Mouse (Mus musculus): ENCODE measurements around the gene Phactr3. TPM values are rescaled to one million over a fixed set of nuclear protein-coding genes. Genes with fewer than 3 reads are reported as not detected.
A peak's percentile ranks its signal among the peaks of the same experiment; 100 is the strongest.

The Phactr3 gene
- polyA plus RNA-seq, 1 experiment from 2014 or later, result 0.39 TPM

DNA sequence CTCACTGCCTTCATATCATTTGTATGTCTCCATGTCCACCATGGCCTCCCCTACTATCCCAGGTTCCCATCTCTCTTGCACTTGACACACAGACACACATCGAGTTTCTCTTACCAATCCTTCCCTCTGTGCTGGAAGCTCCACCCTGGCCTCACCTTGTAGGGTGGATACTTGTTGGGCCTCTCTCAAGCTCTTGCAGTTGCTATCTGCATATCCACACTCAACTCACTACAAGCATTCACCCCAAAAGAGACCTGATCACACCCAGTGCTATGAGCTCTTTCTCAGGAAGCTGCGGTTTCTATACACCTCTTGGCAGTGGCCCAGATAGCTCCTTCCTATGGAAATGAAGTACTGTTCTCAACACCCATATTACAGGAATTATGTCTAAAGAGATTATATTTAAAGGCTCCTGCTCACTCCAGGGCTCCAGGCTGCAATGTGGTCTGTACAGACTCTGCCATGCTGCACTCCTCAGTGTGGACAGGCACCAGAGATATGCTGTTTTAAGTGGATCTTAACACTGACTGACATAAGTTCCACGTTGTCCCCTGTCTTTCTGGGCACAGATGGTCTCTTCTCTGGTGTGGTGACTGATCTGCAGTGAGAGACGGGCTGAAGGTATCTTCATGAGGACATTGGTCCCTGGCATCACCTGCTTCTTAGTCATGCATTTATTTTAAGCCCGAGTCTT is 100.8 kb downstream of the Phactr3 start:
- Histone ChIP-seq H3K4me1 (replicated peaks; ENCODE audit: insufficient read depth, low read length) (no peaks in the 10 kb centered on the region), H3K9me3 (replicated peaks; ENCODE audit: low read length) (no peaks in the 10 kb centered on the region), H3K4me2 (ENCODE audit: low read length) (no peak overlapping the region), H3K9ac (ENCODE audit: low read depth, low read length) (no peak overlapping the region), H3K36me3 (ENCODE audit: insufficient read depth, low read length) (no peaks in the 10 kb centered on the region), H3K4me3 (replicated peaks; ENCODE audit: low read depth, low read length) (no peak overlapping the region), H3K27ac (no peak overlapping the region), H3K27me3 (ENCODE audit: insufficient read depth, low read length) (no peaks in the 10 kb centered on the region)
- TF ChIP-seq CTCF (IDR thresholded peaks at IDR 0.05; ENCODE audit: low read depth), result no peak
- DNase-seq (ENCODE audit: low spot score), result no peak
- ATAC-seq (replicated peaks; ENCODE audit: low FRiP score, low read depth), result no peak
- 72% methylated on average over 5 of the region's 5 CpGs for WGBS

DNA sequence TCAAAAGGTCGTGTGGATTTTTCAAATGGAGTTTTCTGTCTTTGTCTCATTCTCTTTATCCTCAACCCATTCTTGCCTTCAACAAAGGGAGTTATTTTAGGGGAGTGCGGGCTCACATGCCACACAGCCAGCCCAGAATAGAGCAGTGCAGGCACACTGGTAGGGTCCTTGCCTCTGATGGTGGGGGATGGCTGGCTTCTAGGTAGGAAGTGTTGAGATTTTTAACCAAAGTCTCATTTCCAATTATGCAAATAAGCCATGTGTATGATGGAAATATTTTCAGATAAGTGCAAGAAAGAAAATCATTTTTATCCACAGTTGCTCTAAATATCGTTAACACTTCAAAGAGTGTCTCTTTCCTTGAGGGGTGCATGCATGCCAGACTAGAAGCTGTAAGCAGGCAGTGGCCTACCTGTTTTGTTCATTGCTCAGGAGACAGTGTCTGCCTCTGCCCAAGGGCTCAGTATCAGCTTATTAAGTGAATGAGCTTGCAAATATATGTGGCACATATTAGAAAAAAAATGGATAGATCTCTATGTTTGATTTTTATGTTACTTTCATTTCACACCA is 101.5 kb downstream of the Phactr3 start:
- H3K9ac ChIP-seq (ENCODE audit: low read depth, low read length), result no peak overlapping the region
- H3K4me1 ChIP-seq (replicated peaks; ENCODE audit: insufficient read depth, low read length), result no peaks in the 10 kb centered on the region
- DNase-seq (ENCODE audit: low spot score), result no peak
- H3K27me3 ChIP-seq (ENCODE audit: insufficient read depth, low read length), result no peaks in the 10 kb centered on the region
- no peaks in the 10 kb centered on the region for H3K9me3 ChIP-seq (replicated peaks; ENCODE audit: low read length)
- WGBS, result 84% methylated on average over 3 of the region's 3 CpGs
- no peak for TF ChIP-seq CTCF (IDR thresholded peaks at IDR 0.05; ENCODE audit: low read depth)
- ATAC-seq (replicated peaks; ENCODE audit: low FRiP score, low read depth), result no peak
- H3K27ac ChIP-seq, result no peak overlapping the region
- no peak overlapping the region for H3K4me3 ChIP-seq (replicated peaks; ENCODE audit: low read depth, low read length)
- no peak overlapping the region for H3K4me2 ChIP-seq (ENCODE audit: low read length)
- no peaks in the 10 kb centered on the region for H3K36me3 ChIP-seq (ENCODE audit: insufficient read depth, low read length)

DNA sequence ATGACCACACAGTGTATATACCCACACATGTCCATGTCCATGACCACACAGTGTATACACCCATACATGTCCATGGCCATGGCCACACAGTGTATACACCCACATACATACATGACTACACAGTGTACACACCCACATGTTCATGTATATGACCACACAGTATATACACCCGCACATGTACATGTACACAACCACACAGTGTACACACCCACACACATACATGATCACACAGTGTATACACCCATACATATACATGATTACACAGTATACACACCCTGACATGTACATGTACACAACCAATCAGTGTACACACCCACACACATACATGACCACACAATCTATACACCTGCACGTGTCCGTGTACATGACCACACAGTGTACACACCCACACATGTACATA is 102.2 kb downstream of the Phactr3 start:
- Histone ChIP-seq H3K9ac (ENCODE audit: low read depth, low read length) (no peak overlapping the region), H3K36me3 (ENCODE audit: insufficient read depth, low read length) (no peaks in the 10 kb centered on the region), H3K4me2 (ENCODE audit: low read length) (no peak overlapping the region), H3K9me3 (replicated peaks; ENCODE audit: low read length) (no peaks in the 10 kb centered on the region), H3K27ac (no peak overlapping the region), H3K4me1 (replicated peaks; ENCODE audit: insufficient read depth, low read length) (no peaks in the 10 kb centered on the region), H3K4me3 (replicated peaks; ENCODE audit: low read depth, low read length) (no peak overlapping the region), H3K27me3 (ENCODE audit: insufficient read depth, low read length) (no peaks in the 10 kb centered on the region)
- DNase-seq (ENCODE audit: low spot score) (no peak), ATAC-seq (replicated peaks; ENCODE audit: low FRiP score, low read depth) (no peak; the same call in 1 of the 2 replicates)
- no peak for TF ChIP-seq CTCF (IDR thresholded peaks at IDR 0.05; ENCODE audit: low read depth)
- 94% methylated on average over 3 of the region's 3 CpGs for WGBS

DNA sequence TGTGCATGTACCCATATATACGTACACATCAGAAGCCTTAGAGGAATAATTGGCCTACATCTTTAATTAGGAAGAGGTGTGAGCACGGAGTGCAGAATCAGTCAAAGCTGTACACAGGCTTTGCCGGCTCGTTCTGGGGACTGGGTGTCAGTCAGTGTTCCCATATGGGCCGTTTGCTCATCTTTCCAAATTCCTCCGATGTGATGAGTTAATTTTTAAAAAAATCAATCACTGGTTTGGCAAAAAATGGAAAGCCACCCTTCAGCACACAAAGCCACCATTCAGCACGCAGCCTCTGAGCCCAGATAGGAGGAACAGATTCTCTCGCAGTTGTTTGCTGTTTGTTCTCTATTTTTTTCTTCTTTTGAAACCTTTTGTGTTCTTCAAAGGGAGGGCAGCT is 110.5 kb downstream of the Phactr3 start:
- TF ChIP-seq CTCF (IDR thresholded peaks at IDR 0.05; ENCODE audit: low read depth), result no peak
- DNase-seq (ENCODE audit: low spot score) (no peak), ATAC-seq (replicated peaks; ENCODE audit: low FRiP score, low read depth) (no peak)
- Histone ChIP-seq H3K36me3 (ENCODE audit: insufficient read depth, low read length) (no peaks in the 10 kb centered on the region), H3K4me1 (replicated peaks; ENCODE audit: insufficient read depth, low read length) (no peaks in the 10 kb centered on the region), H3K27me3 (ENCODE audit: insufficient read depth, low read length) (no peaks in the 10 kb centered on the region), H3K9ac (ENCODE audit: low read depth, low read length) (no peak overlapping the region), H3K27ac (no peak overlapping the region), H3K4me2 (ENCODE audit: low read length) (no peak overlapping the region), H3K9me3 (replicated peaks; ENCODE audit: low read length) (no peaks in the 10 kb centered on the region), H3K4me3 (replicated peaks; ENCODE audit: low read depth, low read length) (no peak overlapping the region)
- 88% methylated on average over 8 of the region's 8 CpGs for WGBS

DNA sequence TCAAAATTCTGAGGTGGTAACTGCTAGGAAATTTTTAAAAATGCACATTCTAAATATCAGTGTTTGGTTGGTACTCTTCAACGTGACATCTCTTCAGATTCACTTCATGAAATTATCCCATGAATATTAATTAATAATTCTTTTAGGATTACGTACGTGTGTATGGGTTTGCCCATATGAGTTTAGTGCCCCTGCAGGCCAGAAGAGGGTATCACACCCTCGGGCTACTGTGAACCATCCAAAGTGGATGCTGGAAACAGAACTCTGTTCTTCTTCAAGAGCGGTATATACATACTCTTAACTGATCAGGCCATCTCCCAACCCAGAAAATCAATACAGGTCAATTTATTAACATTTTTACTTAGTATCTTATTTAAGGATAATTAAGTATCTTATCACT is 114.7 kb downstream of the Phactr3 start:
- H3K36me3 ChIP-seq (ENCODE audit: insufficient read depth, low read length), result no peaks in the 10 kb centered on the region
- no peak overlapping the region for H3K9ac ChIP-seq (ENCODE audit: low read depth, low read length)
- no peaks in the 10 kb centered on the region for H3K9me3 ChIP-seq (replicated peaks; ENCODE audit: low read length)
- no peak overlapping the region for H3K4me3 ChIP-seq (replicated peaks; ENCODE audit: low read depth, low read length)
- H3K27me3 ChIP-seq (ENCODE audit: insufficient read depth, low read length), result no peaks in the 10 kb centered on the region
- no peaks in the 10 kb centered on the region for H3K4me1 ChIP-seq (replicated peaks; ENCODE audit: insufficient read depth, low read length)
- WGBS, result 75% methylated on average over 5 of the region's 5 CpGs
- peak; percentile 36; the same call in 1 of the 2 replicates for TF ChIP-seq CTCF (IDR thresholded peaks at IDR 0.05; ENCODE audit: low read depth)
- no peak overlapping the region for H3K4me2 ChIP-seq (ENCODE audit: low read length)
- H3K27ac ChIP-seq, result no peak overlapping the region
- DNase-seq (ENCODE audit: low spot score) (no peak), ATAC-seq (replicated peaks; ENCODE audit: low FRiP score, low read depth) (no peak)

DNA sequence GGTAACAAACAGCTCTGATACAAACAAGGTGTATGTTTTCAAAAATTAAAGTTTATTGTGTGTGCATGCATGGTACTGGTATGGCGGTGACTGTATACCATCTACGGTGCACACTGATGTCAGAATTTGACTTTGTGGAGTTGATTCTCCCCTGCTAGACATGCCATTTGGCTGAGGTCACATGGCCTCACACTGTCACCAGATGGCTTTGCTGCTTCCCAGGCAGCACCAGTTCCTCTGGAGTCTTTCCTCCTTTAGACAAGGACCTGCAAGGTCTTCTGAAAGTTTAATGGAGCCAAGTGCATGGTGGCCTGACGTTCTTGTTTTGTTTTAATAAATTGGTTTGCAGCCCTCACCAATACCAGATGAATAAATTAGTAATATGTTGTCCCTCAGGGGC is 118.3 kb downstream of the Phactr3 start:
- ATAC-seq (replicated peaks; ENCODE audit: low FRiP score, low read depth), result no peak
- no peak for DNase-seq (ENCODE audit: low spot score)
- H3K27me3 ChIP-seq (ENCODE audit: insufficient read depth, low read length), result no peaks in the 10 kb centered on the region
- H3K4me3 ChIP-seq (replicated peaks; ENCODE audit: low read depth, low read length), result no peak overlapping the region
- no peak for TF ChIP-seq CTCF (IDR thresholded peaks at IDR 0.05; ENCODE audit: low read depth)
- no peak overlapping the region for H3K9ac ChIP-seq (ENCODE audit: low read depth, low read length)
- H3K36me3 ChIP-seq (ENCODE audit: insufficient read depth, low read length), result no peaks in the 10 kb centered on the region
- no peaks in the 10 kb centered on the region for H3K9me3 ChIP-seq (replicated peaks; ENCODE audit: low read length)
- H3K4me1 ChIP-seq (replicated peaks; ENCODE audit: insufficient read depth, low read length), result no peaks in the 10 kb centered on the region
- H3K27ac ChIP-seq, result no peak overlapping the region
- no peak overlapping the region for H3K4me2 ChIP-seq (ENCODE audit: low read length)
- 72% methylated on average over 3 of the region's 3 CpGs for WGBS
